Mouse (Mus musculus) megakaryocyte, embryonic 14.5 days (primary cell): ENCODE data around the gene Abcc4.

Source experiments
- FLI1 ChIP-seq: IDR thresholded peaks from 2 replicates; pipeline ENCODE4 v1.6.1; 2012; ENCODE audit warnings: low read length, inconsistent platforms, mixed read lengths
- GATA1 ChIP-seq: IDR thresholded peaks from 3 replicates; pipeline ENCODE4 v1.6.1; 2012; ENCODE audit warnings: mixed read lengths, low read length, inconsistent platforms, borderline replicate concordance

GRCm38 (mm10) chr14:118713408-118713807 is 7.4 kb upstream of the Abcc4 start:
- no peak for TF ChIP-seq GATA1
- no peak for TF ChIP-seq FLI1
